Mouse (Mus musculus) stomach, postnatal 0 days (tissue): ENCODE data around the gene Cdk14.

Experiments used
- CTCF ChIP-seq: IDR thresholded peaks from 2 replicates; pipeline ENCODE4 v1.5.1; 2016; ENCODE audit warnings: antibody characterized with exemption, low read depth, mild to moderate bottlenecking, moderate library complexity
- EP300 ChIP-seq: optimal IDR thresholded peaks from 2 replicates; pipeline ENCODE3; 2016; ENCODE audit warnings: antibody characterized with exemption

- TF ChIP-seq CTCF (no peak), EP300 (no peak)
Measured at GRCm38 (mm10) chr5:5380731-5381718, 39.1 kb downstream of the Cdk14 start.
